Mouse (Mus musculus): ENCODE data around the gene Klk12.

- TF ChIP-seq CTCF (IDR thresholded peaks at IDR 0.05; ENCODE audit: extremely low read depth, insufficient read depth, insufficient read length, insufficient replicate concordance) (no peak), POLR2A (IDR thresholded peaks at IDR 0.05; ENCODE audit: low read depth, low read length) (no peak)
Observed at GRCm38 (mm10) chr7:43815211-43815610, 46.5 kb downstream of the Klk12 start.
